Mouse (Mus musculus) kidney, adult 9 months (tissue): ENCODE measurements at regions not wholly inside any gene's neighbourhood (a gene's known extent, or its start where the extent isn't known, plus 50 kb on each side); places are given as distances from the start of the nearest gene placed in this dataset.

ENCODE experiments used
- DNase-seq: peaks from one replicate; pipeline ENCODE4 v3.0.0; 2022

- DNase-seq: no peak
These were observed 2310.3 kb upstream of the Lrrc6 start for GRCm38 (mm10) chr15:68811041-68811440.

DNA sequence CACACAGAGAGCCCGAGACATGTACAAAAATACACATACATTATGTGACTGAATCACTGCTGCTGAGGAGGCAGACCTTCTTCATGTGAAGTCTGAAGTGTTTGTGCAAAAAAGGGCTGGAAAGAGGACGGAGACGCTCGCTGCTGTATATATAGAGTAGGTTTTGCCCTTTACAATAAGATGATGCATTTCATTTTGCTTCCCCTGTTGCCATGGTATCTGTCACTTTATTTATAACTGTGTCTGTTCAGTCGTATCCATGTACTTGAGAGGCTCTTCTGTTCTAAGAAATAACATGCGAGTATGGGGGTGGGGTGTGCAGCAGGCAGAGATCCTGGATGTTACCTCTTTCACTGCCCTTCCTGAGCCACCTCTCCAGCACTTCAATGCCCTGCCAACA, 2309.9 kb upstream of the Lrrc6 start:
- DNase-seq: no peak

DNA sequence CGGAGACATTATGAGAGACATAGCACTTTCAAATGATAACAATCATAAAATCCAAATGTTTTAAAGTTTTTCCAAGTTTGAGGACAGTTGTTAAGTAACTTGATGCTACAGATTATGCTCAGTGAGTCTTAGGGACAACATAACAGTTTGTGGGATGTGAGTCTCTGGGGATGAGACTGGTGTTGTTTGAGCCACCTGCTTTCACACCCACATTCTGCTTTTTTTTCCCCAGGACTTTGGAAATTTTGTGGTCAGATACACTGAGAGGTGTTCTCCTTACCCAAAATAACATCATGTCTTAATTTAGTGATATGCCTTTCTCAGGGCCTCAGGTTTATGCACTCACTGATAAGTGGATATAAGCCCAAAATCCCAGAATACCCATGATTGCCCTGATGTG, 2307.5 kb upstream of the Lrrc6 start:
- no peak for DNase-seq

DNA sequence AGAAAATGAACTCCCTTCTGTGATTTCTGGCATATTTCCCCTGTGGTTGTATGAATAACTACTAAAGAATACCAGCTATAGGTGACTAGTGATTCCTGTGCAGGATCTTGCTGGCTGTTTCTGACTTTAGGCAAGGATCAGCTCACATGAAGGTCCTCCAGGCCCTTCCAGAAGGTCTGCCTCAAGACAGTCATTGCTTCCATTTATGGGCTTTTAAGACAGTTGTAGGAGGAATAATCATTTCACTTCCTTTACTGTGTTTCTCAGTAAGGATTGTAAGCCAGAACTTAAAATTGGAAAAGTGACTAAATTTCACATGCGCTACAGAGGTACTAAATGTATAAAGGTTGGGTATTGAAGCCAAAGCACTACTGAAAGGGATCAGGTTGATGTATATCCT, 2303.5 kb upstream of the Lrrc6 start:
- no peak for DNase-seq

GRCm38 (mm10) chr15:68801763-68802162, 2301.1 kb upstream of the Lrrc6 start:
- no peak for DNase-seq

DNA sequence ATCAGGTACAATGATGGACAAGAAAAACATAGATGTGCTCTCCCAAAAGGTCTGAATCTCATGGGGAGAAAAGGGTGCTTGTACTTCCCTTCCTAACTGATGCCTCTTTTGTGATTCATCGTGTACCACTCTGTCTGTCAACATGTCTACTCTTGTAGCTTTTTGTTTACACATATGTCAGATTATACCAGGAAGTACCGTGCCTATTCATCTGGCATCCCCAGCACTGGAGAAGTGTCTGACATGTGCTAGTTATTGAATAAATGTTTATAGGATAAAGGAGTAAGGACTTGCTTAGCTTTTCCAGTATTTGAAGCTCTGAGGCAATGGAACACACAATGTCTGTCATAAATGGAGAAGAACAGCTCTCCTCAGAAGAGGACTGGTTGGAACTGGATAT, 2296.7 kb upstream of the Lrrc6 start:
- DNase-seq: no peak

- DNase-seq: no peak
These were observed 2294.7 kb upstream of the Lrrc6 start for GRCm38 (mm10) chr15:68795239-68795960.

- DNase-seq: no peak
These were observed 2259.2 kb upstream of the Lrrc6 start for GRCm38 (mm10) chr15:68759948-68760347.

GRCm38 (mm10) chr15:68755255-68755654, 2254.5 kb upstream of the Lrrc6 start:
- no peak for DNase-seq

GRCm38 (mm10) chr15:68754834-68755233, 2254.1 kb upstream of the Lrrc6 start:
- no peak for DNase-seq

GRCm38 (mm10) chr15:68739344-68739743, 2238.6 kb upstream of the Lrrc6 start:
- DNase-seq: no peak

DNA sequence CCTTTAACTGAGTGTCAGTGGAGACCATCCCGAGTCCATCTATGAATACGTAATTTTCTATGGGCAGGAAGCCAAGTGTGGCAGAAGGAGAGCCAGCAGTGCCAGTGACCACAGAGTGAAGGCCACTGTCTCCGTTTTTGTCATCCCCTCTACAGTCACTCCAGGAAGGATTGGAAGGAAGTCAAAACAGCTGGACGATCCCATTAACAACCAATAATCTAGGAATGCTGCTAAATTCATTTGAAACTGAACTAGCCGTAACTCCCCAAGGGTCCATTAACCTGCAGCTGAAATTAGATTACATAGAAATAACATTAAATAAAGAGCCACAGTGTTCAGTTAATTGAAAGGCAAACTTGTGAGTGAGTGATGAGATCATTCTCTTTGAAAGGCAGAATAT, 2220.5 kb upstream of the Lrrc6 start:
- DNase-seq: no peak

GRCm38 (mm10) chr15:68719486-68719885, 2218.8 kb upstream of the Lrrc6 start:
- DNase-seq: no peak

DNA sequence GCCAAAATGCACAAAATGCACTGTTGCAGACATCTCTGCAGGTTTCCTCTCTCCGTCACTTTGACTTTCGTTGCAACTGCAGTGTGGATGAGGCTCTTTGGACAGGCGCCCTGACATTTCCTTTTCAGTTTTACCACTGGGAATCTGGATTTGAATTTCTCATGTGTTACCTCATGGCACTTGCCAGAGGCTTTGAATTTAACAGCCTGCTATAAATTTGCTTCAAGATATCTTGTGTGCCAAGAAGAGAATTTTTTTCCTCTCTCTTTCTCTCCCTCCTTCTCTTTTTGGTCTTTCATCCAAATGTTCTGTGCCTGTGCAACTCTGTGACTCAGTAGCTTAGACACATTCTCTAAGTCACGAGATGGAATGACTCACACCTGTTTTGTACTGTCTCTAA, 2213.6 kb upstream of the Lrrc6 start:
- no peak for DNase-seq

DNA sequence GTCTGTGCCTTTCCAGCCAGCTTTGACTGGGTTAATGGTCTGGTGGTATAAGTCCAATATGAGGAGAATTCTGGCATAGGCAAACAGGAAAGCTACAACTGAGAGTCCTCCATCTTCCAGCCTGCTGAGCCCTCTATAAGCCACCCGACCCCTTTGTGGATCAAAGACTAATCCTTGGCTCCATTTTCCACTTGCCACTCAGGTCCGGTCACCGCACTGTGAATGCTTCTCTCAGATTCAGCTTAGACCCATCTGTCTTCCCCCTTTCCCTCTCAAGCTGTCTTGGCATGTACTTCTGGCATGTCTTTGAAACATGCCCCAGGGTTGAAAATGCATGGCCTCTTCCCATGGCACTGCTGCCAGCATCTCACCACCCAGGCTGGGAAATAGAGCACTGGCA, 2206.6 kb upstream of the Lrrc6 start:
- DNase-seq: no peak

- DNase-seq: no peak
These were observed 2194.4 kb upstream of the Lrrc6 start for GRCm38 (mm10) chr15:68695041-68695650.

DNA sequence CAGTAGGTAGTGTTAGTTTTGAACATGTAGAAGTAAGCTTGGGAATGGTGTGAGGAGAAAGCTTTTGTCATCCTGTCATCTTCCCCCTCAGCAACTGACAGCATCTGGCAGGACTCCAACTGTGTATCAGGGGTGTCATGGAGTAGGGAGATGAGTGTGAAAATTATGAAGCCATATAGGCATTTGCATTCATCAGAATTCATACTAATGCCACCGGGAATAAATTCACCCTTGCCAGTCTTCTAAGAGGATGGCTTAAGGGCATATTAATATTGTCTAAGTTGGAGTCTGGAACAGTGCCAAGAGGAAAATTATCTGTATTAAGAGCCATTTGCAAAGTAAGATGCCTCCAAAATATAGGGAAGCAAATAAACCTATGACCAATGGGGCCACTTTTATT, 2166.8 kb upstream of the Lrrc6 start:
- DNase-seq: no peak

- DNase-seq: no peak
These were observed 2164.6 kb upstream of the Lrrc6 start for GRCm38 (mm10) chr15:68665331-68665730.

DNA sequence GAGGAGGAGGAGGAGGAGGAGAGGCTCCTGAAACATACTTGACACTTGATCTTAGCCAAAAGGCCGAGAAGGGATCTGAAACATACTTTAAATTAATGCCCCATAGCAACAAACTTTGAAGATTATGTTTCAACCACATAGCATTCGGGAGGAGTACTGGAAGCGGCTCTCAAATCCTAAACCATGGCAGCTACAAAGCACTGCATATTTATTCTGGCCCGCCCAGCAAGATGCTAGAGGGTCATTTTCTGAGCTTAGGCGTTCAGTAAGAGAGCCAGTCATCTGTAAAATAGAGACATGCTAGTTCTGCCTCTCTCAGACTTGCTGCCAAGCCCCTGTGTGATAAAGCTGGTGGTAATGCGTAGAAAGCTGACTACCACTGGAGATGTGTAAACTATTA, 2156.0 kb upstream of the Lrrc6 start:
- no peak for DNase-seq

DNA sequence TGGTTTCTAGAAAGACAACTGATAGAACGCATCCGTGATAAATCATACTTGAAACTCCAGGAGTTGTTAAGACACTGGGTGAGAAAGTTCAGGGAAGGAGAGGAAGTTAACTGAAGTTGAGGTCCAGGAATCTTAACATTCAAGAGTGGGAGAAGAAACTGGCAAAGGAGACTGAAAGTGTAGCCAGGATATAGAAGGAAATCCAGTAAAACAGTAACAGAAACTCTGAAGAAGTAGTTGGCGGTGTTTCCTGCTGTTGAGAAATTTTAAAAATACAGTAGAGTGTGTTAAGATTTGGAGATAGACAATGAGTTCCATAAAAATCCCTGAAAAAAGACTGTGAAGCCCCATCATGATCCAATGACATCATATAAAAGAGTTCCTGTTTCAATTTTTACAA, 2154.3 kb upstream of the Lrrc6 start:
- DNase-seq: no peak

DNA sequence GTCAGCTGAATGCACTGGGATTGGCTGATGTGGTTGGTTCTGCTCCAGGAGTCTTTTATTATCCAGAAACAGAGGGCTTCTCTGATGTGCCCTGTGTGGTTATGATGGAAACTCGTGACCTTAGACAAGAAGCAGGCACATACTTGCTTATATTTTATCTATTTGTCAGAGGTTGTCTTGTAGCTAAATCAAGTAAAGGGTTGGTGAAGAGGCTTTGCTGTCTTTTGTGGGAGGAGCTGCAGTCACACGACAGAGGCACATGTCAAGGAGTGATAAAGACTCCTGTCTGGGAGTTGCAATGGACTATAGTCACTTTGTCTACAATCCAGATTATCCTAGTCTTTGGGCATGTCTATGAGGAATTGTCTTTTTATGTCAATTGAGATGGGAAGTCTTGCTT, 2149.9 kb upstream of the Lrrc6 start:
- no peak for DNase-seq

DNA sequence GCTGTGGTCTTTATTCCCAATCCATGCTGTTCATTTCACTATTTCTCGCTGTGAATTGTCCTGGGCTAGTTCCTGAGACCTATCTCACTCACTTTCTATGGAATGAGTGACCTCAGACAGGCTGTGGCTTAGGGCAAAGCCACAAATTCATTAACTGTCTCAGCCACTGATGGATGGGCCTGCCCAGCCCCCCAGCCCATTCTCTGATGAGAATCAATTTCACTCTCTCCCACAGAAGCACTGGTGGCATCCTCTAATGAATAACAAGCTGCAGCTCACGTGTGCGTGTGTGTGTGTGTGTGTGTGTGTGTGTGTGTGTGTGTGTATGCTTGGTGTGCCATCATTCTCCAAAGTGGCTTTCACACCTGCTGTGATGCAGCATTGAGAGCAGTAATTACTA, 2149.3 kb upstream of the Lrrc6 start:
- no peak for DNase-seq

- DNase-seq: no peak
These were observed 2146.2 kb upstream of the Lrrc6 start for GRCm38 (mm10) chr15:68646865-68647264.

DNA sequence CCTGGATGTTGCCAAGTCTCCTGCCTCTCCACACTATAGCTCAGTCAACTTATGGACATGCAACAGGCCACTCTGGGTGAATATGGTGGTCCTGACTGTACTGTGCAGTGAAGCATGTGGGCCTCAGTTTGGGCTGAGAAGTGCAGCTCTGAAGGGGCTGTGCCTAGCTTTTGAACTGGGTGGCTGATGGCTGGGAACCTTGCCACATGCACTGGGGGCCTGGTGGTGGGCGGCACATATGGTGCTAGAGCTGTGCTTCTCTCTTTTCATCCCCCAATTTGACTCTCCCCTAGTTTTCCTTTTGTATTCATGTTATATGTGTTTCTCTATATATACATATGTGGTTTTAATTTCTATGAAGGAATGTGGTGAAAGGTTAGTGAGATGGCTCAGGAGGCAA, 2144.2 kb upstream of the Lrrc6 start:
- no peak for DNase-seq

DNA sequence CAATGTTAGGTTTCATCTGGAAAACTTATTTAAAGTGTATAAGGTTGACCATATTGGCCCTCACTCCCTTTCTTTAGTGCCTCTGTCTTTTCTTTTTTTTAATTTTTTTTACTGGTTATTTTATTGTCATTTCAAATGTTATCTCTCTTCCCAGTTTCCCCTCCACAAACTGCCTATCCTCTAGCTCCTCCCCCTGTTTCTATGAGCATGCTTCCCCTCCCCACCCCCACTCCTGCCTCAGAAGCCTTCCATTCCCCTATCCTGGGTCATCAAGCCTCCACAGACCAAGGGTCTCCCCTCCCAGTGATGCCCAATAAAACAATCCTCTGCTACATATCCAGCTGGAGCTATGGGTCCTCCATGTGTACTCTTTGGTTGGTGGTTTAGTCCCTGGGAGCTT, 2134.9 kb upstream of the Lrrc6 start:
- no peak for DNase-seq
